Mouse (Mus musculus) forebrain, postnatal 0 days (tissue): ENCODE measurements around the gene Wnt7a. TPM values are rescaled to one million over a fixed set of nuclear protein-coding genes. Genes with fewer than 3 reads are reported as not detected.

Experiments used
- ATAC-seq: fragments of 200-750 bp; cut with Nextera tagmentation; 2 replicates; pipeline ENCODE4 v1.8.0; 2017; ENCODE audit warnings: mild to moderate bottlenecking, moderate library complexity
- DNase-seq: peaks from one replicate; pipeline ENCODE4 v3.0.0-alpha.2; 2015
- H3K27ac ChIP-seq: fragments of 300-500 bp; sonication (generic); 2 replicates; pipeline ENCODE4 v1.5.1; 2014; ENCODE audit warnings: low read depth, mild to moderate bottlenecking, antibody characterized with exemption, low read length, moderate library complexity, mixed read lengths
- H3K27me3 ChIP-seq: fragments of 300-500 bp; sonication (generic); 2 replicates; pipeline ENCODE4 v1.6.1; 2014; ENCODE audit warnings: mild to moderate bottlenecking, low read length, mixed read lengths; ENCODE audit not compliant: insufficient read depth
- H3K36me3 ChIP-seq: fragments of 300-500 bp; sonication (generic); 2 replicates; pipeline ENCODE4 v1.6.1; 2014; ENCODE audit warnings: mild to moderate bottlenecking, moderate library complexity; ENCODE audit not compliant: insufficient read depth
- H3K4me1 ChIP-seq: fragments of 300-500 bp; sonication (generic); 2 replicates; pipeline ENCODE4 v1.6.1; 2014; ENCODE audit warnings: antibody characterized with exemption; ENCODE audit not compliant: insufficient read depth
- H3K4me2 ChIP-seq: fragments of 300-500 bp; sonication (generic); 2 replicates; pipeline ENCODE4 v1.6.1; 2014; ENCODE audit warnings: low read depth, mild to moderate bottlenecking, moderate library complexity
- H3K4me3 ChIP-seq: fragments of 300-500 bp; sonication (generic); 2 replicates; pipeline ENCODE4 v1.5.1; 2014; ENCODE audit warnings: low read depth, low read length, mixed read lengths
- H3K9ac ChIP-seq: fragments of 300-500 bp; sonication (generic); 2 replicates; pipeline ENCODE4 v1.6.1; 2014; ENCODE audit warnings: mild to moderate bottlenecking
- H3K9me3 ChIP-seq: fragments of 300-500 bp; sonication (generic); 2 replicates; pipeline ENCODE4 v1.6.1; 2016; ENCODE audit warnings: low read length
- CTCF ChIP-seq: sonication (generic); IDR thresholded peaks from 2 replicates; pipeline ENCODE4 v1.5.1; 2016; ENCODE audit warnings: antibody characterized with exemption, control low read depth, low read depth
- WGBS: fragments of 180-500 bp; shearing (Covaris S2); extraction: QIAGEN DNeasy Blood & Tissue Kit; methylation state at CpG from one replicate; pipeline ENCODE4 v1.1.7; 2014; 5-methylcytosine and 5-hydroxymethylcytosine counted together
- polyA plus RNA-seq: library from polyadenylated mRNA; unstranded; fragments of >200 nt; fragmentation: Nextera tagmentation; extraction: Ambion mirVana; gene quantifications from 2 replicates; pipeline ENCODE4 v1.2.1, GENCODE M21; 2015
- total RNA-seq: library from RNA; depleted of rRNA; stranded (reverse); fragments of >200 nt; gene quantifications from 2 replicates; pipeline ENCODE4 v1.2.3, GENCODE M21; 2014

The Wnt7a gene
- total and polyA plus RNA-seq, 2 experiments from 2014 or later = 14.1 to 20.5 TPM

DNA sequence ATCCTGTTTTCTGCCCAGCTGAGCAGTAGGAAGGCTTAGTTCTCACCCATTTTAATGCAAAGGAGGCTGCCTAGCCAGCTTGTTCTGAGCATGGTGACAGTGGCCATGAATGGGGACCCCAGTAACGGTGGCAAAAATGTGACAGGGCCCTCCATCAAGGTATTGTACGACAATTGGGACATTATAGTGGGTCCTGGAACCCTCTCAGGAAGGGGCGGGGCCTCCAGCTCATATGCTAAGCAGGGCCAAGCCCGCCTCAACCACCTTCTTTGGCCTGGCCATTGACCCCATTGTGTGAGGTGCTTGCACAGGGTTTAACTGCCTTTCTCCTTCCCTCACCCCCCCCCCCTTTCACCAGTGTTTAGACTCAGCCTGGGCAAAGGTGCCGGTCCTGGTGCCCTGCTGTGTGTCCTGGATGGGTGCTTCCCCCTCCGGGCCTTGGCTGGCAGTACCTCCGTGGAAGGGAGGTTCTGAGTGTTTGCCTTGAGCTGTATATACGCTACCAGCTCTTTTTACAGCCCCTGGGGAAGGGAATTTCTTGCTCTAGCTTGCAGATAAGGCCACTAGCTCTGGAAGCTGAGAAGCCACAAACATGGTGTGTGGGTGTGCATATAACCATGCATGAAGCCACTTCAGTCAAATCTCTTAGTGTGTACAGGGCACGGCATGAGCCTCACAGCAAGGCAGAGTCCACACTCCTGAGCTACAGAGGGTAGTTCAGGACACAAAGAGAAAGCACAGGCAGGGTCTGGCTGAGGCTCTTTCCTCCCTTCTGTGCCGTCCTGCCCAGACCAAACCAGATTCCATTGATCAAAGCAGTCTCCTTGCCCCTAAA, 64.9 kb downstream of the Wnt7a start:
- TF ChIP-seq CTCF = no peak; the same call in 1 of the 2 replicates
- Histone ChIP-seq H3K4me2 (no peak overlapping the region), H3K9me3 (no peaks in the 10 kb centered on the region), H3K27ac (peak overlapping the region; percentile 82), H3K9ac (no peak overlapping the region), H3K4me3 (no peak overlapping the region), H3K4me1 (peaks cover 24% of the 10 kb centered on the region), H3K27me3 (no peaks in the 10 kb centered on the region), H3K36me3 (no peaks in the 10 kb centered on the region)
- WGBS = 13% methylated on average over 10 of the region's 10 CpGs
- ATAC-seq (peak; percentile 57), DNase-seq (peak; percentile 63)

GRCm38 (mm10) chr6:91345091-91345490, 66.1 kb downstream of the Wnt7a start:
- H3K4me1 ChIP-seq = peaks cover 24% of the 10 kb centered on the region
- no peak overlapping the region for H3K27ac ChIP-seq
- no peak for TF ChIP-seq CTCF
- no peaks in the 10 kb centered on the region for H3K9me3 ChIP-seq
- 41% methylated on average over 5 of the region's 5 CpGs for WGBS
- DNase-seq (no peak), ATAC-seq (no peak)
- H3K4me2 ChIP-seq = no peak overlapping the region
- H3K9ac ChIP-seq = no peak overlapping the region
- H3K4me3 ChIP-seq = no peak overlapping the region
- no peaks in the 10 kb centered on the region for H3K27me3 ChIP-seq
- no peaks in the 10 kb centered on the region for H3K36me3 ChIP-seq

DNA sequence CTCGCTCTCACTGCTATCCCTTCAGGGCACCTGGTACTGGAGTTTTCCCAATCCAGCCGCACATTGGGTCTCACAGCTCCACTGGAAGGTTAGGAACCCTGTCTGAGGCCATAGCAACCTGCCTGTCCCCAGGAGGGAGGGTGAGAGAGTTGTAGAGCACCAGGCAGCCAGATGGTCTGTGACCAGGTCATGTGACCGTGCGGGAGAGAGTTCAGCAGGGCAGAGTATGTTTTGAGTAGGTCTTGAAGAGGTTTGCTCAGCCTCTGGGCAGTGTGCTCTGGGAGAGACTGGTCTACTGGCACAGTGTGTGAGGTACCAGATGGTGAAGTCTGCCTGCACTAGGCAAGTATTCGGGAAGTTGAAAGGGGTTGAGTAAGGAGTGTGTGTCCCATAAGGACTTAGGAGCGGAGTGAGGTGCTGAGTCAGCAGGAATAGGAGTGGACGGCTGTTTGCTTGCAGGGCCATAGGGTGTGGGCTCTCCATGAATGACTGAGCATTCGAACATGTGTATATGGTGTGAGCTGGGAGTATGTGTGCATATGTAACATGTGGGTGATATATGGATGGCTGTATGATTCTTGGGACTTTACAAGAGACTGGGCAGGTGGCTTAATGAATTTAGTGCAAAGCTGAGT, 71.4 kb downstream of the Wnt7a start:
- Histone ChIP-seq H3K4me3 (no peak overlapping the region), H3K36me3 (no peaks in the 10 kb centered on the region), H3K27ac (no peak overlapping the region), H3K4me2 (no peak overlapping the region), H3K9ac (no peak overlapping the region), H3K9me3 (no peaks in the 10 kb centered on the region), H3K27me3 (no peaks in the 10 kb centered on the region), H3K4me1 (no peaks in the 10 kb centered on the region)
- DNase-seq = no peak
- WGBS = 62% methylated on average over 8 of the region's 8 CpGs
- TF ChIP-seq CTCF = no peak
- peak; percentile 23; the same call in 1 of the 2 replicates for ATAC-seq

DNA sequence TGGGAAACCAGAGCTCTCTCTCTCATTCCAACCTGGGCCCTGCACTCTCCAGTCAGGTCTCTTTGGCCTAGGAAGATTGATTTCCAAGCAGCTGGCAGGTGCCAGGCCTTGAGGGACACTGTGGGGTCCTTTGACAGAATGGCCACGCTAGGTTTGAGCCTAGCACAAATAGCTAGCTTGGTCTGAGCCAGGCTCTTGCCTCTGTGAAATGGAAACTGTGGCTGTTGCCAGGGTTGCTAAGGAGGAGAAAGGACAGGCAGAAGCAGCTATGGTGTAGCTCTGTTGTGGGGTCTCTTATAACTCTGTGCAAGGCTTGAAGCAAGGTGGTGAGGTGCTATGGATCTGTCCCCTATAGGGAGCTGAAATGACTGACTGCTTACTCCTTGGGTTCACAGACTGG, 75.7 kb downstream of the Wnt7a start:
- Histone ChIP-seq H3K9ac (no peak overlapping the region), H3K4me1 (no peaks in the 10 kb centered on the region), H3K27ac (no peak overlapping the region), H3K4me3 (no peak overlapping the region), H3K4me2 (no peak overlapping the region), H3K9me3 (no peaks in the 10 kb centered on the region), H3K36me3 (no peaks in the 10 kb centered on the region), H3K27me3 (no peaks in the 10 kb centered on the region)
- 64% methylated on average over 1 of the region's 1 CpGs for WGBS
- ATAC-seq (peak; percentile 23; the same call in 1 of the 2 replicates), DNase-seq (no peak)
- TF ChIP-seq CTCF = no peak

DNA sequence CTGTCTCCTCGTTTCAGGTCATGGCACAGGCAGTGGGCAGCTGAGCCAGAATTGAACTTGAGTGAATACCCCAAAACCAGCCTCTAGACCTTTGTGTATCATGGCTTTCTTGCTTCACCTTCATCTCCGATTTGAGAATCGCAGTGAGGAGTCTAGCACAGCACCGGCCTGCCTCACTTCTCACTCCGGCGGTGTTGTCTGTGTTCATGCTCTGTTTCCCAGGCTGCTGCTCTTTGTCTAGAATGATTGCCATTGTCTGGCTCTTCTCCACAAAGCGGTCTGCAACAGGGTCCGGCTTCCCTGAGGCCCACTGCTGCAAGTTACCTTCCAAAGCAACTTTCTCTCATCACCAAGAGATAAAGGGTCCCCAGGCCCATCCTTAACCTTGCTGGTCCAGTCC, 79.3 kb downstream of the Wnt7a start:
- H3K9me3 ChIP-seq = no peaks in the 10 kb centered on the region
- no peak for TF ChIP-seq CTCF
- no peak overlapping the region for H3K27ac ChIP-seq
- H3K27me3 ChIP-seq = no peaks in the 10 kb centered on the region
- no peaks in the 10 kb centered on the region for H3K36me3 ChIP-seq
- no peaks in the 10 kb centered on the region for H3K4me1 ChIP-seq
- DNase-seq (no peak), ATAC-seq (no peak)
- H3K4me3 ChIP-seq = no peak overlapping the region
- no peak overlapping the region for H3K4me2 ChIP-seq
- 83% methylated on average over 8 of the region's 8 CpGs for WGBS
- no peak overlapping the region for H3K9ac ChIP-seq

- 85% methylated on average over 4 of the region's 4 CpGs for WGBS
- no peaks in the 10 kb centered on the region for H3K9me3 ChIP-seq
- no peaks in the 10 kb centered on the region for H3K36me3 ChIP-seq
- no peak overlapping the region for H3K4me2 ChIP-seq
- no peak for ATAC-seq
- no peaks in the 10 kb centered on the region for H3K27me3 ChIP-seq
- peak overlapping the region; percentile 55; the same call in 1 of the 2 replicates for H3K27ac ChIP-seq
- no peak for TF ChIP-seq CTCF
- H3K4me1 ChIP-seq = peaks cover 9% of the 10 kb centered on the region
- H3K4me3 ChIP-seq = no peak overlapping the region
- DNase-seq = no peak
- H3K9ac ChIP-seq = no peak overlapping the region
These were observed 85.6 kb downstream of the Wnt7a start for GRCm38 (mm10) chr6:91325556-91325955.

DNA sequence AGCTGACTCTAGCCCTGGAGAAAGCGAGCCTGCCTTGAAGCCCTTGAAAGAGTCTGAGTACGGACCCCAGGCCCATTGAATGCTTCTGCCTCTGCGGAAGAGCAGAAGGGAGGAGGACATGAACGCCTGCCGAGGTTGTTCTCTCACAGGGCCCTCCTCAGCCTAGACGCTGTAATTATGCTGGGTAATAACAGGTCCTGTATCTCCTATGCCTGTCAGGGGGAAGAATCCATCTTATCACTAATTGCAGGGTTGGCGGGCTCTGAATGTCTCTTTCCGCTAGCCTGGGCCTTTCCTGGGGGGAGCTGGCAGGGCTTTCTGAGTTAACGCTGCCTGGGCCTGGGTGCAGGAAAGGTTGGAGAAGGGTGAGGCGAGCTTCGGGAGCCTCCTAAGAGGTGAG, 86.4 kb downstream of the Wnt7a start:
- Histone ChIP-seq H3K9ac (no peak overlapping the region), H3K4me3 (no peak overlapping the region), H3K27ac (peak overlapping the region; percentile 55; the same call in 1 of the 2 replicates), H3K4me1 (peaks cover 9% of the 10 kb centered on the region), H3K9me3 (no peaks in the 10 kb centered on the region), H3K27me3 (no peaks in the 10 kb centered on the region), H3K36me3 (no peaks in the 10 kb centered on the region), H3K4me2 (no peak overlapping the region)
- ATAC-seq = peak; percentile 58
- peak; percentile 37 for DNase-seq
- TF ChIP-seq CTCF = no peak
- 51% methylated on average over 11 of the region's 11 CpGs for whole genome bisulfite sequencing
